Mouse (Mus musculus) testis, adult 2 months (tissue): Measurements from ENCODE around the gene 2200002J24Rik.

Source experiments
- CTCF ChIP-seq: fragments of 200-500 bp; IDR thresholded peaks from 2 replicates; pipeline ENCODE4 v1.5.1; 2012; ENCODE audit warnings: low read depth, mild to moderate bottlenecking, inconsistent platforms, low read length, moderate library complexity; ENCODE audit not compliant: control insufficient read depth, insufficient read depth, insufficient replicate concordance
- POLR2A ChIP-seq: fragments of 200-500 bp; IDR thresholded peaks from 2 replicates; pipeline ENCODE4 v1.6.1; 2012; ENCODE audit warnings: low read depth, mild to moderate bottlenecking, inconsistent platforms, low read length, moderate library complexity; ENCODE audit not compliant: control insufficient read depth

- no peak for TF ChIP-seq CTCF
- no peak for TF ChIP-seq POLR2A
Observed at GRCm38 (mm10) chr7:30744022-30744598, 45.4 kb downstream of the 2200002J24Rik start.
